Mouse (Mus musculus): ENCODE data around the gene Ccna2.

Gene Ccna2

GRCm38 (mm10) chr3:36533201-36533672 is 38.7 kb downstream of the Ccna2 start:
- DNase-seq (ENCODE audit: low spot score): peak; percentile 80

GRCm38 (mm10) chr3:36532738-36533137 is 39.2 kb downstream of the Ccna2 start:
- DNase-seq (ENCODE audit: low spot score): peak; percentile 53

- DNase-seq (ENCODE audit: low spot score): peak; percentile 37
Measured at GRCm38 (mm10) chr3:36531979-36532542, 39.9 kb downstream of the Ccna2 start.

- no peak for DNase-seq (ENCODE audit: low spot score)
Measured at GRCm38 (mm10) chr3:36531242-36531641, 40.7 kb downstream of the Ccna2 start.

- DNase-seq (ENCODE audit: low spot score): no peak
Measured at GRCm38 (mm10) chr3:36530781-36531180, 41.2 kb downstream of the Ccna2 start.

GRCm38 (mm10) chr3:36530345-36530744 is 41.6 kb downstream of the Ccna2 start:
- no peak for DNase-seq (ENCODE audit: low spot score)

GRCm38 (mm10) chr3:36524466-36524865 is 47.5 kb downstream of the Ccna2 start:
- no peak for DNase-seq (ENCODE audit: low spot score)

GRCm38 (mm10) chr3:36522137-36522536 is 49.8 kb downstream of the Ccna2 start:
- DNase-seq (ENCODE audit: low spot score): no peak

GRCm38 (mm10) chr3:36521073-36522060 is 50.6 kb downstream of the Ccna2 start, which contains the start of gene Gm11549:
TSS of gene Gm11549 (minus strand) at chr3:36521813.
- DNase-seq (ENCODE audit: low spot score): peak; percentile 38

- no peak for DNase-seq (ENCODE audit: low spot score)
Measured at GRCm38 (mm10) chr3:36516196-36516595, 55.8 kb downstream of the Ccna2 start.
